Mouse (Mus musculus): Measurements from ENCODE around the gene Pnpla1. TPM values are rescaled to one million over a fixed set of nuclear protein-coding genes. Genes with fewer than 3 reads are reported as not detected.

Pnpla1 gene
- polyA plus RNA-seq, 1 experiment: not detected

DNA sequence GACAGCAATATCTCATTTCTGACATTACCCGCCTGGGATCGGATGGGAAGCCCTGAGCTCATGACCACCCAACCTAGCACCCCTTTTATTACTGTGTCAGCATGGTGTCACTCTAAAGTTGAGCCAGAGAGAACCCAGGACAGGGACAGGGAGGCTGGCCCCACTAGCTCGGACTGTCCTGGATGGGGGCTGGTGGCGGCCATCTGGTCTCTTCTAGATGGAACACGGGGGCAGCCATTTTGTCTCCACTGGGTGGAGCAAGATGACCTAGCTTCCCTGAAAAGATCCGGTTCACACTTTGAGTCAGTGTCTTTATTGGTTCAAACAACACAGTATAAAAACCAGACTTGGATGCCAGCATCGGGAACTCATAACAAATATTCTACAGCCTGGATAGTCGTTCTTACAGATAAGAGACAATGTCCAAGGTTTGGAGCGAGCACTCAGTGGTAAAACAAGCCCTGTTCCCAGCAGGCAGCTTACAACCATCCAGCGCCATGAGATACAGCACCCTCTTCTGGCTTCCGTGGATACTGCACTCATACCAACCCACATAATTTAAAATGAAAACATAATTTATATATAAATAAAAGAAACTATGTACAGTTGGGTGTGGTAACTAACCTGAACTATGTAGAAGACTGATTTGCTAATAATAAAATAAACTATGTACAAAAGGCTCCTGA is 38.0 kb downstream of the Pnpla1 start:
- Histone ChIP-seq H3K4me3 (ENCODE audit: insufficient read depth, poor library complexity, severe bottlenecking) (no peak overlapping the region), H3K27me3 (ENCODE audit: control insufficient read depth, insufficient read depth, insufficient read length) (no peaks in the 10 kb centered on the region), H3K36me3 (ENCODE audit: control insufficient read depth, insufficient read depth) (no peaks in the 10 kb centered on the region), H3ac (ENCODE audit: control insufficient read depth, insufficient read length, low read depth) (no peak overlapping the region), H3K79me2 (ENCODE audit: control insufficient read depth, insufficient read depth) (no peaks in the 10 kb centered on the region), H3K79me3 (ENCODE audit: low read depth) (no peaks in the 10 kb centered on the region)
- TF ChIP-seq MAX (IDR thresholded peaks at IDR 0.05) (no peak), FOSL1 (IDR thresholded peaks at IDR 0.05; ENCODE audit: insufficient read depth, low read length, poor library complexity, severe bottlenecking) (no peak), CTCF (IDR thresholded peaks at IDR 0.05; ENCODE audit: control insufficient read depth, insufficient read depth, insufficient read length) (no peak), CEBPB (IDR thresholded peaks at IDR 0.05; ENCODE audit: low read depth) (no peak), MYOD1 (IDR thresholded peaks at IDR 0.05; ENCODE audit: control insufficient read depth, insufficient read length, low read depth) (no peak), USF1 (IDR thresholded peaks at IDR 0.05; ENCODE audit: low read depth) (no peak)

DNA sequence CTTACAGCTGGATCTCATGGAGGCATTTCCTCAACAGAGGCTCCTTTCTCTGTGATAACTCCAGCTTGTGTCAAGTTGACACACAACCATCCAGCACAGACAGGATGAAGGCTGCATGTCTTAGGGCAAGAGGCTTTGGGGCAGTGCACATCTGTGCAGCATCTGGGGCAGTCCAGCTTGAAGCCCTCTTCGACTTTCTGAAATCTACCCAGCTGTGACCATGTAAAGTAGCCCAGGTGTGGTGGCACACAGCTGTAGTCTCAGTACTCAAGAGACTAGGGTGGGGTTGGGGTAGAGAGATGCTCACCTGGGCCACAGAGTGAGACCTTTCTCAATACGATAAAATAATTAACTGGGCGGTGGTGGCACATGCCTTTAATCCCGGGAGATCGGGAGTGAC is 39.6 kb downstream of the Pnpla1 start:
- Histone ChIP-seq H3K79me2 (ENCODE audit: control insufficient read depth, insufficient read depth) (no peaks in the 10 kb centered on the region), H3K79me3 (ENCODE audit: low read depth) (no peaks in the 10 kb centered on the region), H3K4me3 (ENCODE audit: insufficient read depth, poor library complexity, severe bottlenecking) (no peak overlapping the region), H3ac (ENCODE audit: control insufficient read depth, insufficient read length, low read depth) (no peak overlapping the region), H3K27me3 (ENCODE audit: control insufficient read depth, insufficient read depth, insufficient read length) (no peaks in the 10 kb centered on the region), H3K36me3 (ENCODE audit: control insufficient read depth, insufficient read depth) (no peaks in the 10 kb centered on the region)
- TF ChIP-seq USF1 (IDR thresholded peaks at IDR 0.05; ENCODE audit: low read depth) (no peak), CTCF (IDR thresholded peaks at IDR 0.05; ENCODE audit: control insufficient read depth, insufficient read depth, insufficient read length) (no peak), MAX (IDR thresholded peaks at IDR 0.05) (no peak), MYOD1 (IDR thresholded peaks at IDR 0.05; ENCODE audit: control insufficient read depth, insufficient read length, low read depth) (no peak), FOSL1 (IDR thresholded peaks at IDR 0.05; ENCODE audit: insufficient read depth, low read length, poor library complexity, severe bottlenecking) (no peak), CEBPB (IDR thresholded peaks at IDR 0.05; ENCODE audit: low read depth) (no peak), MYOG (IDR thresholded peaks at IDR 0.05; ENCODE audit: control insufficient read depth, extremely low read depth, insufficient read length) (no peak)

DNA sequence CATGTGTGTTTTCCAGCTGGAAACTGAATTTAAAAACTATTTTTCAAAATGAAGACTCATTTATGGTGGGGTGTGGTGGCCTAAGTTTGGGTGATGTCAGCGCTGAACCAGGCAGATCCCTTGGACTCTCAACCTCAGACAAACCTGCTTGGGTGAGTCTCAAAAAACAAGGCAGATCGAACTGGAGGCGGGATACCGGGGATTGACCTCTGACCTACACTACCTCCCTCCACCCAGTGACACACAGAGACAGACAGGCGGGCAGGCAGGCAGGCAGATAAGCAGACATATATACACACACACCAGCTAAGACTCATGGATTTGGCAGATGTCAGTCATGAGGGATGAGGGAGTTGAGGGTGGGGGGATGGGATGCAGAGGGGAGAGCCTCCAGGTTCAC is 40.0 kb downstream of the Pnpla1 start:
- Histone ChIP-seq H3ac (ENCODE audit: control insufficient read depth, insufficient read length, low read depth) (no peak overlapping the region), H3K79me2 (ENCODE audit: control insufficient read depth, insufficient read depth) (no peaks in the 10 kb centered on the region), H3K27me3 (ENCODE audit: control insufficient read depth, insufficient read depth, insufficient read length) (no peaks in the 10 kb centered on the region), H3K79me3 (ENCODE audit: low read depth) (no peaks in the 10 kb centered on the region), H3K36me3 (ENCODE audit: control insufficient read depth, insufficient read depth) (no peaks in the 10 kb centered on the region), H3K4me3 (ENCODE audit: insufficient read depth, poor library complexity, severe bottlenecking) (no peak overlapping the region)
- TF ChIP-seq CEBPB (IDR thresholded peaks at IDR 0.05; ENCODE audit: low read depth) (no peak), FOSL1 (IDR thresholded peaks at IDR 0.05; ENCODE audit: insufficient read depth, low read length, poor library complexity, severe bottlenecking) (no peak), MYOG (IDR thresholded peaks at IDR 0.05; ENCODE audit: control insufficient read depth, extremely low read depth, insufficient read length) (no peak), USF1 (IDR thresholded peaks at IDR 0.05; ENCODE audit: low read depth) (no peak), CTCF (IDR thresholded peaks at IDR 0.05; ENCODE audit: control insufficient read depth, insufficient read depth, insufficient read length) (no peak), MYOD1 (IDR thresholded peaks at IDR 0.05; ENCODE audit: control insufficient read depth, insufficient read length, low read depth) (no peak), MAX (IDR thresholded peaks at IDR 0.05) (no peak)

DNA sequence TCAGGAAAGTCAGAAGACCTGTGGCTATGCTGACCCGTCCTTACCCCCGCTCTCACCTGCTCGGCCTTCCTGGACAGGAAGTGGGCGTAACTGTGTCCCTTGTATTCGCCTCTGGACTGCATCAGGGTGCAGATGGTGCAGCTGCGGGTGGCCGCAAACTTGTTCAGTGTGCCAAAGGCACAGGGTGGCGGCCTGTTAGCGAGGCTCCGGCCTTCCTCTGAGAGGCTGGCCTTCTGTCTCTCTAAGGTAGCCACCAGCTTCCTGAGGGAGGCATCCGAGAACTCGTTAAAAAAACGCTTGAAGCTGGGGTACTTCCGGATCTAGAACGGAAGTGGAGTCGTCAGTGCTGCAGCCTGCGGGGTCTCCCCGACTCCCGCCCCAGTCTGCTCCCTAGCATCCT is 41.2 kb downstream of the Pnpla1 start:
- H3K4me3 ChIP-seq (ENCODE audit: insufficient read depth, poor library complexity, severe bottlenecking): no peak overlapping the region
- no peaks in the 10 kb centered on the region for H3K79me3 ChIP-seq (ENCODE audit: low read depth)
- H3K79me2 ChIP-seq (ENCODE audit: control insufficient read depth, insufficient read depth): no peaks in the 10 kb centered on the region
- H3K27me3 ChIP-seq (ENCODE audit: control insufficient read depth, insufficient read depth, insufficient read length): no peaks in the 10 kb centered on the region
- TF ChIP-seq CTCF (IDR thresholded peaks at IDR 0.05; ENCODE audit: control insufficient read depth, insufficient read depth, insufficient read length): no peak
- no peak for TF ChIP-seq MYOG (IDR thresholded peaks at IDR 0.05; ENCODE audit: control insufficient read depth, extremely low read depth, insufficient read length)
- TF ChIP-seq MAX (IDR thresholded peaks at IDR 0.05): no peak
- no peak for TF ChIP-seq FOSL1 (IDR thresholded peaks at IDR 0.05; ENCODE audit: insufficient read depth, low read length, poor library complexity, severe bottlenecking)
- TF ChIP-seq USF1 (IDR thresholded peaks at IDR 0.05; ENCODE audit: low read depth): no peak
- no peak for TF ChIP-seq MYOD1 (IDR thresholded peaks at IDR 0.05; ENCODE audit: control insufficient read depth, insufficient read length, low read depth)
- TF ChIP-seq CEBPB (IDR thresholded peaks at IDR 0.05; ENCODE audit: low read depth): no peak
- no peaks in the 10 kb centered on the region for H3K36me3 ChIP-seq (ENCODE audit: control insufficient read depth, insufficient read depth)
- H3ac ChIP-seq (ENCODE audit: control insufficient read depth, insufficient read length, low read depth): no peak overlapping the region

DNA sequence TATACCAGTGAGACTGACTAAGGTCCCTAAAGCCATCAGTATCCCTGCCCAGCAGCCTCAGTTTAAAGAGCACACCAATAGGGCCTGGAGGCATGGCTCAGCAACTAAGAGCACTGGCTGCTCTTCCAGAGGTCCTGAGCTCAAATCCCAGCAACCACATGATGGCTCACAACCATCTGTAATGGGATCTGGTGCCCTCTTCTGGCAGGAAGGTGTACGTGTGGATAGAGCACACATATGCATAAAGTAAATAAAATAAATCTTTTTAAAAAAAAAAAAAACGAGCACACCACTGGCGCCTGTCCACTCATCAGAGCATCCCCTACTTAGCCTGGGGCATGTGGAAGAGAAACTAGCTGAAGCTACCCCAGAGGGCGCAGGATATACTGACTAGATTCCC is 43.3 kb downstream of the Pnpla1 start:
- no peaks in the 10 kb centered on the region for H3K79me3 ChIP-seq (ENCODE audit: low read depth)
- no peak for TF ChIP-seq CTCF (IDR thresholded peaks at IDR 0.05; ENCODE audit: control insufficient read depth, insufficient read depth, insufficient read length)
- TF ChIP-seq CEBPB (IDR thresholded peaks at IDR 0.05; ENCODE audit: low read depth): no peak
- no peak for TF ChIP-seq USF1 (IDR thresholded peaks at IDR 0.05; ENCODE audit: low read depth)
- TF ChIP-seq MYOD1 (IDR thresholded peaks at IDR 0.05; ENCODE audit: control insufficient read depth, insufficient read length, low read depth): no peak
- no peak for TF ChIP-seq FOSL1 (IDR thresholded peaks at IDR 0.05; ENCODE audit: insufficient read depth, low read length, poor library complexity, severe bottlenecking)
- no peak for TF ChIP-seq MAX (IDR thresholded peaks at IDR 0.05)
- TF ChIP-seq MYOG (IDR thresholded peaks at IDR 0.05; ENCODE audit: control insufficient read depth, extremely low read depth, insufficient read length): no peak

More for the DNA sequence above, 43.3 kb downstream of the Pnpla1 start:
- H3ac ChIP-seq (ENCODE audit: control insufficient read depth, insufficient read length, low read depth): no peak overlapping the region
- no peaks in the 10 kb centered on the region for H3K27me3 ChIP-seq (ENCODE audit: control insufficient read depth, insufficient read depth, insufficient read length)
- no peaks in the 10 kb centered on the region for H3K36me3 ChIP-seq (ENCODE audit: control insufficient read depth, insufficient read depth)
- H3K79me2 ChIP-seq (ENCODE audit: control insufficient read depth, insufficient read depth): no peaks in the 10 kb centered on the region
- H3K4me3 ChIP-seq (ENCODE audit: insufficient read depth, poor library complexity, severe bottlenecking): no peak overlapping the region
